Mouse (Mus musculus) liver, postnatal 0 days (tissue): ENCODE measurements around the gene Agtr1a.

Experiments used
- CTCF ChIP-seq: sonication (generic); IDR thresholded peaks from 2 replicates; pipeline ENCODE4 v1.5.1; 2016; ENCODE audit warnings: antibody characterized with exemption, low read depth
- EP300 ChIP-seq: IDR thresholded peaks from 2 replicates; pipeline ENCODE4 v1.6.1; 2016; ENCODE audit warnings: antibody characterized with exemption, low read depth, mild to moderate bottlenecking

DNA sequence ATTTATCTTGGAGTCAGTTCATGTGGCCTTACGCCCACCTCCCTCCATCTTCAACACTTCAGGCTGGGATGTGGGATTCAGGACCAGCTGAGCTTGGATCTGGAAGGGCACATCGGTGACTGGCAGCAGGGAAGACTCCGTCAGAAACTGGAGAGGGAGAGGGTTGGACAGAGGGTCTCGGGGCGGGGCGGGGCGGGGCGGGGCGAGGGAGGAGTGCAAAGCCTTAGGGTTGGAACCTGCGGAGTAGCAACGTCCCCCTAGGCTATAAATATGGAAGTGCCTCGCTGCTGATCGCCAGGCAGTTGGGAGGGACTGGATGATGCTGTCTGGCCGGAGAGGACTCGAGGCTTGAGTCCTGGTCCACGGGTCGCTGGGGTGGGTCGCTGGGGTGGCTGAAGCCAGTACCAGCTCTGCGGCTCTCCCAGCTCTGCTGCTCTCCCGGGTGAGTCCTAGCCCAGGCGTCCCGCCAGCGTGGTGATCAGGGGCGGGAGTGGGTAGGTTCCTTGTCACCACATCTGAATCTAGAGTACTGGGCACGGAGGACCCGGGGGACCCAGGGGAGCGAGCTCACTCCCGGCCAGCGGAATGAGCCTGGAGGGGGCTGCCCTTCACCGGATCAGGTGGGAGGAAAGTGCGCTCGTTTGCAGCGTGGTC, at the start of gene Agtr1a:
- TF ChIP-seq EP300 = no peak
- TF ChIP-seq CTCF = no peak
